Mouse (Mus musculus): Measurements from ENCODE around the gene Nfyc. TPM values are rescaled to one million over a fixed set of nuclear protein-coding genes. Genes with fewer than 3 reads are reported as not detected.

Gene Nfyc
- not detected in 2 replicates for polyA plus RNA-seq (2012; ENCODE audit: insufficient read depth, insufficient read length, low replicate concordance, missing spikeins)

DNA sequence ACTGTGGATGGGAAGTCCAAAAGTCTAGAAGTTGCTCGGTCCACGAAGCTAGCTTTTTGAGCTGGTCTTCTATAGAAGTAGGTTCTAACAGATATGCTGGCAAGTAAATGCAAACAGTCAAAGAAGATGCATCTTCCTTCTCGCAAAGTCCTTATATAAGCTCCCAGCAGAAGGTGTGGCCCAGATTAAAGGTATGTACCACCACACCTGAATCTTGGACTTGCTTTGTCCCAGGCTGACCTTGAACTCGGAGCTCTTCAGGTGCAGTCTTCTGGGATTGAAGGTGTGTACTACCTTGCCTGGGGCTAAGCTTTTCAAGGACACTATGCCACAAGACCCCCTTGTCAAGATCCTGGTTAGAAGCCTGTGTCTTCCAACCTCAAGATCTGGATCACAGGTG lies at the start of gene Nfyc:
Nfyc (minus strand) TSS at position 101 of the 400 bp plus-strand sequence.
- no peak within 1 kb of the TSS for H3K4me3 ChIP-seq (ENCODE audit: insufficient read depth, low read depth, low read length)
- 93% methylated on average over 4 of the region's 4 CpGs for WGBS
- TF ChIP-seq POLR2A (IDR thresholded peaks at IDR 0.05; ENCODE audit: insufficient read depth, low read depth, low read length), result no peak
- no peak for TF ChIP-seq CTCF (IDR thresholded peaks at IDR 0.05; ENCODE audit: insufficient read depth, low read depth, low read length)
- H3K4me1 ChIP-seq (ENCODE audit: control insufficient read depth, insufficient read depth, low read length), result peaks cover 4% of the 10 kb centered on the region
- no peak within 1 kb of the TSS; the same call in 1 of the 2 replicates for H3K27ac ChIP-seq (ENCODE audit: insufficient read depth, low read depth, low read length)

DNA sequence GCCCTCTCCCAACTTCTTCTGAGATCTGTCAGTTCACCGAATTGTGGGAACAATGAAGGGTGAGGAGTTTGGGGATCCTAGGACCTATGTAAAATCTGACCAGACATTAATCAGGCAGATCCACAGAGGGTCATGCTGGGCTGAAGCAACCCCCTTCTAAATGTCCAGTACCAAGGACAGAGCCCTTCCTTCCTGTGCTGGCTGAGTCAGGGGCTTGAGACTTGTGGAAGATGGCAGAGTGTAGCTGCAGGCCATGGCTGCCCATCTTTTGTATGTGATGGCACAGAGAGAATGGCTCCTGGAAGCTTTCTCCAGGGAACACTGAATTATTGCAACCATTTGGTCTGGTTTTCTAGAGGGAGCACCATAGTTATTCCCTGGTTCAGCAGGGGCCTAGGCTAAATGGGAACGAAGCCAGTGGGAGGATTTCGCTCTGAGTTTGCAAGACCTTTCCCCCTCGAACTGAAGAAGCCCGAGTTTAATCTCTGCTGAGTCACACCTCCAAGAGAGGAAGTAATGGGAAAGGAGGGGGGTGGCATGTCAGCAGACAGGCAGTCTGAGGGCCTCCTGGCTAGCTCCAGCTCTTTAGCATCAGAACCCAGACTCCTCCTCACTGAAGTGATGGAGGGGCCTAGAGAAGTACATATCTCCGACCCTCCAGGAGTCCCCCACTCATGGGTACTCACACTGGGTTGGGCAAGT lies 49.5 kb upstream of the Nfyc start:
- Histone ChIP-seq H3K27ac (ENCODE audit: insufficient read depth, low read depth, low read length) (peak overlapping the region; percentile 93), H3K4me3 (ENCODE audit: insufficient read depth, low read depth, low read length) (no peak overlapping the region), H3K4me1 (ENCODE audit: control insufficient read depth, insufficient read depth, low read length) (peaks cover 60% of the 10 kb centered on the region)
- TF ChIP-seq POLR2A (IDR thresholded peaks at IDR 0.05; ENCODE audit: insufficient read depth, low read depth, low read length) (no peak), CTCF (IDR thresholded peaks at IDR 0.05; ENCODE audit: insufficient read depth, low read depth, low read length) (no peak)
- 31% methylated on average over 6 of the region's 6 CpGs for WGBS

GRCm38 (mm10) chr4:120879386-120879785 lies 48.0 kb upstream of the Nfyc start:
- 20% methylated on average over 4 of the region's 4 CpGs for WGBS
- no peak for TF ChIP-seq CTCF (IDR thresholded peaks at IDR 0.05; ENCODE audit: insufficient read depth, low read depth, low read length)
- no peak for TF ChIP-seq POLR2A (IDR thresholded peaks at IDR 0.05; ENCODE audit: insufficient read depth, low read depth, low read length)

GRCm38 (mm10) chr4:120878728-120879127 lies 47.4 kb upstream of the Nfyc start:
- H3K4me3 ChIP-seq (ENCODE audit: insufficient read depth, low read depth, low read length), result no peak overlapping the region
- peak overlapping the region; percentile 93 for H3K27ac ChIP-seq (ENCODE audit: insufficient read depth, low read depth, low read length)
- TF ChIP-seq POLR2A (IDR thresholded peaks at IDR 0.05; ENCODE audit: insufficient read depth, low read depth, low read length) (no peak), CTCF (IDR thresholded peaks at IDR 0.05; ENCODE audit: insufficient read depth, low read depth, low read length) (no peak)
- peaks cover 63% of the 10 kb centered on the region for H3K4me1 ChIP-seq (ENCODE audit: control insufficient read depth, insufficient read depth, low read length)
- WGBS, result 26% methylated on average over 3 of the region's 3 CpGs

More at GRCm38 (mm10) chr4:120879386-120879785, 48.0 kb upstream of the Nfyc start:
- H3K4me1 ChIP-seq (ENCODE audit: control insufficient read depth, insufficient read depth, low read length), result peaks cover 63% of the 10 kb centered on the region
- no peak overlapping the region for H3K4me3 ChIP-seq (ENCODE audit: insufficient read depth, low read depth, low read length)
- H3K27ac ChIP-seq (ENCODE audit: insufficient read depth, low read depth, low read length), result peak overlapping the region; percentile 93

DNA sequence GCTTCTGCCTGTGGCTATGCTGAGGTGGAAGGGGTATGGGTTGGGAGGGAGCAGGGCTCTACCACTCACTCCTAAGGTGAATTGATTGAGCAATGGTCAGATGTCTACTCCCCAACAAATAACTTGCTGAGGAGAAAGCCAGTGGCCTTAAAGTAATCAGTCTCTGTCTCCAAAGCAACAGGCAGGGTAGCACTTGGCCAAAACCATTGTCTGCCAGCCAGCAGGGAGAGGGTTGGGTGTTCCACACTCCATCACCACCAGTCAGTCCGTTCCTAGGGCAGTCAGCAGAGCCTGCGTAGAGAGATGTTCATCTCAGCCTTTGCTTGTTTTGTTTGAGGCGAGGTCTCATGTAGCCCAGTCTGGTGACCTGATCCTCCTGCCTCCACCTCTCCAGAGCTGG lies 44.6 kb upstream of the Nfyc start:
- Histone ChIP-seq H3K4me3 (ENCODE audit: insufficient read depth, low read depth, low read length) (no peak overlapping the region), H3K4me1 (ENCODE audit: control insufficient read depth, insufficient read depth, low read length) (peaks cover 60% of the 10 kb centered on the region), H3K27ac (ENCODE audit: insufficient read depth, low read depth, low read length) (no peak overlapping the region)
- TF ChIP-seq POLR2A (IDR thresholded peaks at IDR 0.05; ENCODE audit: insufficient read depth, low read depth, low read length) (no peak), CTCF (IDR thresholded peaks at IDR 0.05; ENCODE audit: insufficient read depth, low read depth, low read length) (no peak)
- WGBS, result 62% methylated on average over 3 of the region's 3 CpGs

DNA sequence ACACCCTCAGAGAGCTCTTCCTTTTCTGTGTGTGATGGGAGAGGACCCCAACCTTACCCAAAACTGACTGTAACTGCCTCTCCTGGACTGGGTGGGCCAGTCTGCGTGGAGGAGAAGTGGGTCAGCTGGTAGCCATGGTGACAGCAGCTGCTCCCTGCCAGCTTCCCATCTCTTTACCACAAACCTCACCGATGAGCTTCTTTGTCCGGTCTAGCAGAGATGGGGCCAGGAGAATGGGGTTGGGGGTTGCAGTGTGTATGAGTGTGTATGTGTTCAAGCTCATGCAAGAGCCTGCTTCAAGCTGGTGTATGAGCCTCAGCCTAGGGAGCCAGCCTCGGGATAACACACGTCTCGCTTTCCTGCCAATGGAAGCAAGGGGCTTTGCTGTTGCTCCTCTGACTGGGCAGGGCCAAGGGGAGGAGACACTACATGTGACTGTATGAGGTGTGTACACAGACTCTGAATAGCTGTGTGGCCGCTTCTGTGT lies 38.9 kb upstream of the Nfyc start:
- Histone ChIP-seq H3K4me3 (ENCODE audit: insufficient read depth, low read depth, low read length) (no peak overlapping the region), H3K4me1 (ENCODE audit: control insufficient read depth, insufficient read depth, low read length) (peaks cover 39% of the 10 kb centered on the region), H3K27ac (ENCODE audit: insufficient read depth, low read depth, low read length) (peak overlapping the region; percentile 46; the same call in 1 of the 2 replicates)
- WGBS, result 29% methylated on average over 7 of the region's 7 CpGs
- TF ChIP-seq POLR2A (IDR thresholded peaks at IDR 0.05; ENCODE audit: insufficient read depth, low read depth, low read length), result no peak

DNA sequence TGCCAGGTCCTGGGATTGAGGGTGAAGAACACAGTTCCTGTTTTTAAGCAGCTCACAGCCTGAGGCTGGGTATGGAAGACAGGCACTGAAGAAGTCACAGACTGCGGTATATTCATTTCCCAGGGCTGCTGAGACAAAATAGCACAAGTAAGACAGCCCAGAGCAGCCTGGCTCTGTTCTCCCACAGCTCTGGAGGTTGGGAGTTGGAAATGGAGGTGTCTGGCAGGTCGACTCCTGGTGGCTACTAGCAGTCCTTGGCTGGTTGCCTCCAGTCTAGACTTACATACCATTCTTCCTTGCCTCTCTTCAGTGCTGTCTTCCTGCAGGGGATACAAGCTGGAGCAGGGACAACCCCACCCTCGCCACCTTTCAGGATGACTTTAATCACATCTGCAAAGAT lies 37.6 kb upstream of the Nfyc start:
- TF ChIP-seq CTCF (IDR thresholded peaks at IDR 0.05; ENCODE audit: insufficient read depth, low read depth, low read length), result no peak
- no peak for TF ChIP-seq POLR2A (IDR thresholded peaks at IDR 0.05; ENCODE audit: insufficient read depth, low read depth, low read length)
- peaks cover 35% of the 10 kb centered on the region for H3K4me1 ChIP-seq (ENCODE audit: control insufficient read depth, insufficient read depth, low read length)
- 50% methylated on average over 3 of the region's 3 CpGs for WGBS
- no peak overlapping the region for H3K4me3 ChIP-seq (ENCODE audit: insufficient read depth, low read depth, low read length)
- H3K27ac ChIP-seq (ENCODE audit: insufficient read depth, low read depth, low read length), result no peak overlapping the region

- Histone ChIP-seq H3K27ac (ENCODE audit: insufficient read depth, low read depth, low read length) (no peak overlapping the region), H3K4me3 (ENCODE audit: insufficient read depth, low read depth, low read length) (no peak overlapping the region), H3K4me1 (ENCODE audit: control insufficient read depth, insufficient read depth, low read length) (peaks cover 34% of the 10 kb centered on the region)
- 42% methylated on average over 5 of the region's 5 CpGs for WGBS
- no peak for TF ChIP-seq POLR2A (IDR thresholded peaks at IDR 0.05; ENCODE audit: insufficient read depth, low read depth, low read length)
- no peak for TF ChIP-seq CTCF (IDR thresholded peaks at IDR 0.05; ENCODE audit: insufficient read depth, low read depth, low read length)
Observed at GRCm38 (mm10) chr4:120868246-120868645, 36.9 kb upstream of the Nfyc start.

DNA sequence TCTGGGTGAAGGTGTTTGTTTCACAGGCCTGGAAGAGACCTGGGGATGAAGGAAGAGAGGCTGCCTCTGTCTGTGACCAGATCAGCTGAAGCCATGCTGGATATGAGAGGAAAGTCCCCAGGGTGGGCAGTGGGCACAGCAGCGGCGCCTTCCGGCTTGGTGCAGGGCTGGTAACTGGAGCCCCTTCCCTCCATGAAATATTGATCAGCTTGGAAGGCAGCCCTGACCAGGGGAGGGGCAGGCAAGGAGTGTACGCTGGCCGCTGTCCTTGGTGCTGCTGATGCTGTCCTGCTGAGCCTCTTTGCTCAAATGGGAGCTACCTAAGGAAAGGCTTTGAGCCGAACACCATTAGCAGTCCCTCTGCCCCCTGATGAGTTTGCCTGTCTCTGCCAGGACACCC lies 34.8 kb upstream of the Nfyc start:
- 58% methylated on average over 6 of the region's 6 CpGs for WGBS
- peaks cover 24% of the 10 kb centered on the region for H3K4me1 ChIP-seq (ENCODE audit: control insufficient read depth, insufficient read depth, low read length)
- TF ChIP-seq CTCF (IDR thresholded peaks at IDR 0.05; ENCODE audit: insufficient read depth, low read depth, low read length) (no peak), POLR2A (IDR thresholded peaks at IDR 0.05; ENCODE audit: insufficient read depth, low read depth, low read length) (no peak)
- H3K27ac ChIP-seq (ENCODE audit: insufficient read depth, low read depth, low read length), result no peak overlapping the region
- no peak overlapping the region for H3K4me3 ChIP-seq (ENCODE audit: insufficient read depth, low read depth, low read length)

Measured in olfactory bulb, adult 2 months (tissue).